Mouse (Mus musculus) hindlimb bud, embryonic 11.5 days (tissue): ENCODE data around the gene Canx.

Source experiments
- DNase-seq: peaks from one replicate; pipeline ENCODE4 v3.0.0-alpha.2; 2012; ENCODE audit warnings: low read depth, low spot score; ENCODE audit errors: extremely low spot score

Canx gene

DNA sequence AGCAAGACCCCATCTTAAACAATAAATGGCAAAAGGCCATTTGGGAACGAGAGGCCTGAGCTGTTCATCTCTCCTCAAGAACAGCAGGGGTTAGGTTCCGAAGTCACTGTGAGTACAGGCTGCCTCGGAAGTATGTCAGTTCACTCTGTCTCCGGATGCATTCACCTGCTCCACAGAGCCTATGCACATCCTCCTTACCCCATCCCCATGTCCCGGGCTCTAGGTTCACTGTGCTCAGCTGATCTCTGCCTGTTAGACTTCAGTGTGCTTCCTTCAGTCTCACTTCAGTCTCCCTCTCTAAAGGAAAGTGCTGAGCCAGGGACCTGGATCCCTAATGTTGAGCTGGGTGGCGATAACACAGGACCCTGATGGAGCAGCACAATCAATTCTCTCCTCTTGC is 47.8 kb downstream of the Canx start:
- no peak for DNase-seq

DNA sequence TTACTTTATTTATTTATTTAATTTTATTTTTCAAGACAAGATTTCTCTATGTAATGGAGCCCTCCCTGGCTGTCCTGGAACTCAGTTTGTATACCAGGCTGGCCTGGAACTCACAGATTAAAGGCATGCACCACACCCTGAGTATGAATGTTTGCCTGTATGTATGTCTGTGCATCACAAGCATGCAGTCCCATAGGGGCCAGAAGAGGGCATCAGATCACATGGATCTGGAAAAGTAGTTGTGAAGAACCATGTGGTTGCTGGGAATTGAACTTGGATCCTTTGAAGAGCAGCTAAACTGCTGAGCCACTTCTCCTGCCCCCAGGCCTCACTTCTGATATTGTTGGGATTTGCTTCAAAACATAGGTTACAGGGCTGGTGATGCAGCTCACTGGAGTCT is 48.4 kb downstream of the Canx start:
- no peak for DNase-seq

DNA sequence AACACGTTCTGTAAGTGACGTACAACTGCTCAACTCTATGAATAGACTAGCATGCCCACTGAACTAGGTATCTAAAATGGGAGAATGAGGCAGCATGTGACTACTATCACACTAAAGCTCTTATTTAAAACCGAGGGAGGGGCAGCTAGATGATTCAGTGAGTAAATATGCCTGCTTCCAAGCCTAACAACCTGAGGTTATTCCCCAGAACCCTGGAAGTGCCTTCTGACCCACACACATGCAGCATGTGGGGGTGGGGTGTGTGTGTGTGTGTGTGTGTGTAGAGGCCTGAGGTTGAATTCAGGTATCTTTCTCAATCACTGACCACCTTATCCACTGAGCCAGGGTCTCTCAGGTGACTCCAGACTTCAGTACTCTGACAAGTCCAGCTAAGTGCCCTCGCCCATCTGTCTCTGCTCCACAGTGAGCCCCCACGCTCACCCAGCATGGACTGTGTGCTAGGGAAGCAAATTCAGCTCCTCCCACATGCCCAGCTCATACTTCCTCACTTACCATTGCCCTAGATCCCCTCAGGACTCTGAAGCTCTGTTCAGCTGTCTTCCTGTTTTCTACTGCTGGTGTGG is 49.8 kb downstream of the Canx start:
- DNase-seq: no peak

DNA sequence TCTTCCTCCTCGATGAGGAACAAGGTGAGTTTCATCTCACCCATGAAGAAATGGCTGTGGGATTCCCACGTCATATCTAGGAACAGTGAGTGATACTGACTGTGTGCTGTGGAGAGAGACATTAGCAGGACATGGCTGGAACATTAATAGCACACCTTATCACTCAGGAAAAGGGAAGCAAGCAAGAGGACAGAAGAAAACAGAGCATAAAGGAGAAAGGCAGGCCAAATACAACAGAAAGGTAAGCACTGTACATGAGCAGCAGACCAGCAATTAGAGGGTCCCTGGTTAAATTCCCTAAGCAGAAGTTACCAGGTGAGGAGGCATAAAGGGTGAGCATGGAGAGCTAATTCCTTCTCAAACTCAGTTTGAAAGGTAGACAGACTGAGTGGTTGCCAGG is 50.4 kb downstream of the Canx start:
- no peak for DNase-seq

DNA sequence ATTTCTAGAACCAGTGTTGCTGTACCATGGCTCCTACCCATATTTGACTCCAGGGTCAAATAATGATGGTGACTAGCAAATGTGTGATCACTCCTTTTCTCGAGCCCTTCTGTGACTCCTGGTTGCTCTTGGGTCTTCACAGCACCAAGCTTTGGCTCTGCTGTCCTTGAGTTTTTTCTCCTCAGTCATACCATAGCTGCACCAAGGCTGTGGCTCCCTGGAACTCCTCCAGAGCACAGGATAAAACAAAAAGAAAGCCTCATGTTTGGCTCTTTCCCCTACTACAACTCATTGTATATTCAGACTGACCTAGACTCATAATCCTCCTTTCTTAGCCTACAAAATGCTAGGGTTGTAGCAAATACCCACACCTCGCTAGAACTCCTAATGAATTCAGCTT is 52.7 kb downstream of the Canx start:
- no peak for DNase-seq

DNA sequence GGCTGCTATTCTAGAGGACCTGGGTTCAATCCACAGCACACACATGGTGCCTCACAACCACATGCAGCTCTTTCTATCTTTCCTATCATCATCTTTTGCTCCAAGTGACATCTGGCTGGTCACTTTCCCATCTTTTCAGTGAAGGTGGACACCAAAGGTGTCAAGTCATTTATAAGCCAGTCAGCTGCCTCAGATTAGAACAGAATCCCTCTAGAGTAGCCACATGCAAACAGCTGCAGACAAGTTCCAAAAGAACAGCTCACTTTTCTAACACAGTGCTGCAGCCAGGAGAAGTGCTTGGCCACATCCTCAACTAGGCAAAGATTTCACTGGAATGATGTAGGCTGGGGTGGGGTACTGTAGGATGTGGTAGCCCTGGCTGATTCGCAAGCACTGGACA is 55.6 kb downstream of the Canx start:
- DNase-seq: no peak

DNA sequence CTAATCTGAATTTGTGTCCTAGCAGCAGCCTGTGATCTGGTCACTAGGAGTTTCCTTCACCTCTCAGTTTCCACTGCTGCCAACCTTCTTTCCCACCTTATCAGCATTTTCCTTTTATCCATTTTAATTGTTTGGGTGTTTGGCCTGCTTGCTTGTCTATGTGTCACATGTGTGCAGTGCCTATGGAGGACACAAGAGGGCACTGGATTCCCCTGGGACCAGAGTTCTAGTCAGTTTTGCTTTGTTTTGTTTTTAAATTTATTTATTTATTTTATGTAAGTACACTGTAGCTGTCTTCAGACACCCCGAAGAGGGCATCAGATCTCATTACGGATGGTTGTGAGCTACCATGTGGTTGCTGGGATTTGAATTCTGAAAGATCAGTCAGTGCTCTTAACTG is 56.3 kb downstream of the Canx start:
- no peak for DNase-seq

DNA sequence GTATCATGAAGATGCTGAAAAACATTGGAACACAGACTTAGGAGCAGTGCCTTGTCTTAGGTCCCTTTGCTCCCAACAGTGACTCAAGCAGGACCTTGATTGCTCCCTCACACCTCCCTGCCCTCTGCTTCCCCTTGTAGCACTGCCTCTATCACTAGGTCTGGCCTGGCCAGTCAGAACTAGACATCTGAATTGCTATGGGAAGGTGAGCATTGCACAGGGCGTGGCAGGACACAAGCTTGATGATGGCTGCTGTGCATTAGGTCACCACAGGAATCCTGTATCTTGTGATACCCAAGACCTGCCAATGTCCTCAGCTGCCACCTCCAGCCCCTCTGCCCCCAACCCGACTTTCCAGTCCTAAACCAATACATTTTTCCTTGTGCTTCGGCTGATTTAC is 58.5 kb downstream of the Canx start:
- DNase-seq: no peak

DNA sequence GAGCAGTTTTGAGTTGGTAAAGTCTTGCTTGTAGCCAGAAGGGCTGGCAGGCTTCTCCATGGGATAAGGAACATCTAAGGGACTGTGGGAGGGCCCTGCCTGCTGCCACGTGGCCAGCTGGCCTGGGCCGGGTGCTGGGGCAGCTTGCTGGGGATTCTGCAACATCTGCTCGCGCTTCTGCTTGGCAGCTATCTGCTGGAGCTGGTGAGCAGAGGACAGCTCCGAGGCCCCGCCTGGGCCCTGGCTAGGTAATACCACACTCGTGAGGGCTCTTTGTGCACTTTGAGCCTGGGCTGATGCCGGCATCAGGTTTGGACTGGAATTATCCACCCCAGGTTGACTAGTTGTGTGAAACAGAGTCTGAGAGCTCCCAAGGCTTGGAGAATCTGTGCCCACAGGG is 59.5 kb downstream of the Canx start:
- DNase-seq: no peak

DNA sequence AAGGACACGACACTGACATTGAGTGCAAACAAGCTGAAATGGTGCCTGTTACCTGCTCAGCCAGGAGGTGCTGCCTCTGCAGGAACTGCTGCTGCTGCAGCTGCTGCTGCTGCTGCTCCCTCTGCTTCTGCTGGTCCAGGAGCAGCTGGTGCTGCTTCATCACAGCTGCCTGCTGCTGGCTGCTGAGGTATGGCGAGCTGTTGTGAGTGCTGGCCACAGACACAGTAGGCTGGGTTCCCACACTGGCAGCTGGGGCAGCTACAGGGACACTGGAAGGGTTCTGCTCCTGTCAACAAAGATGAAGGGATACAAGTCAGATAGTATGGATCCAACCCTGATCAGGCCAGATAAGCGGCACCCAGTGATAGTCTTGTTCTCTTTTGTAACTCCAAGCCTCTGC is 62.3 kb downstream of the Canx start:
- DNase-seq: no peak

DNA sequence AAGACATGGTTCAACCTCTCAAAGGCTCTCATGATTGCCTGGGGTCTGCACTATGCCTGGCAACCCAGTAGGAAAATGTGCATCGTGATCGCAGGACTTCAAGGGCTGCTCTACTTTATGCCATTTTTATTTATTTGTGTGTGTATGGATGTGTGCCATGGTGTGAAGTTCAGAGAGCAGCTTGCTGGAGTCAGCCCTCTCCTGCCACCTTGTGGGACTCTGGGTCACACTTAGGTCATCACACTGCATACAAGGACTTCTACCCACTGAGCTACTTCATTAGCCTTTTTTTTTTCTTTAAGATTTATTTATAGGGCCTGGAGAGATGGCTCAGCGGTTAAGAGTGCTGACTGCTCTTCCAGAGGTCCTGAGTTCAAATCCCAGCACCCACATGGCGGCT is 63.5 kb downstream of the Canx start:
- no peak for DNase-seq

DNA sequence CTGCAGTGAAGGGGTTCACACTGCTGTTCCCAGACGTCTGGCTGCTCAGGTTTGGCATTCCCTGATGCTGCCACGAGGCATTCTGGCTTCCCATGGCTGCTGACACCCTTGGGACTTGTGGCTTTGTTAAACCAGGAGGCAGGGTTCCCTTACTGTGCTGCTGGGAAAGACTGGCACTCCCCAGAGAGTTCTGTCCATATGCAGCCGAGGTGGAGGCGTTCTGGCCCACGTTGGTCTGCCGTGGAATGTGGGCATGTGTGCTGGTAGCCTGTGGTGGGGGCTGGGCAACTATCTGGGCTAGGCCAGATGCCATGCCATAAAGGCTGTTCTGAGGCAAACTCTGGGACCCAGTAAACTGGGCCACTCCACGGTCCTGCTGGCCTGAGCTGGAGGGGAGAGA is 67.2 kb downstream of the Canx start:
- no peak for DNase-seq

DNA sequence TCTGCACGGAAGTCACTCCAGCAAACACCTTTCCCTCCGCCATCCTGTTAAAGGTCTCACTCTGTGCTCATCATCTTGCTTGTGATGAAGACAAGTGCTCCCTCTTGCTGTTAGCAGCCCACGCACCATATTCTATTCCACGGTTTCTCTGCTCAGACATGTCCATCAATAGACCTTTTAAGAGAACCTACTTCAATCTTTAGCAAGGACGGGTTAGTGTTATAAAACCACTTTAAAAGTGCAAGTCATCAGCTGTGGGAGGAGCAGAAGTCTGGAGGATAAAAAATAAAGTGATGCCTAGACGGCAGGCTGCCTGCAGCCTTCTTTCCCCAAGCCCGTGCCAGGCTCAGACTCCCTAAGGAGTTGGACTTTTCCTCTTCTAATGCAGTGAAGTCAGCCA is 68.9 kb downstream of the Canx start:
- no peak for DNase-seq

DNA sequence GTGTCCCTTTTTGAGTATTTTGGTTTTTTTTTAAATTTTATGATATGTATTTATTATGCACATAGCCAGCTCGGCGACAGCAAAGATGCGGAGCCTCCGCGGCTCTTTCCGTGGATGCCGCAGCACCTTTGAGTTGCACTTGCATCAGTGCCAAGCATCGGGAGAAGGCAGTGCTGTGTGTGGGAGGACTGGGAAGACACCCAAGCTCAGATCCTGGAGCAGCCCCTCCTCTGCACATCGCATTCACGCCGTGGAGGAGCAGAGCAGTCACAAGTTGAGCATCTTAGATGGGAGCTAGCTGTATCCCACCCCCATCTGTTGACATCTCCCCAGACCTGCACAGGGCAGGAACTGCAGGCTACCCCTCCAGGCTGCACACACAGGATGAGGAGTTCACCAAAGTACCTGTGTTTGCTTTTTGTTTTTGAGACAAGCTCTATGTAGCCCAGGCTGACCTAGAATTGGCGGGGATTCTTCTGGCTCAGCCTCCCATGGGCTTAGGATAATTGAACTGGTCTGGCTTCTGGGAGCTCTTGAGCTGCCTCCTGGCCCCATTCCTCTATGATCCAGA is 71.4 kb downstream of the Canx start:
- DNase-seq: no peak

DNA sequence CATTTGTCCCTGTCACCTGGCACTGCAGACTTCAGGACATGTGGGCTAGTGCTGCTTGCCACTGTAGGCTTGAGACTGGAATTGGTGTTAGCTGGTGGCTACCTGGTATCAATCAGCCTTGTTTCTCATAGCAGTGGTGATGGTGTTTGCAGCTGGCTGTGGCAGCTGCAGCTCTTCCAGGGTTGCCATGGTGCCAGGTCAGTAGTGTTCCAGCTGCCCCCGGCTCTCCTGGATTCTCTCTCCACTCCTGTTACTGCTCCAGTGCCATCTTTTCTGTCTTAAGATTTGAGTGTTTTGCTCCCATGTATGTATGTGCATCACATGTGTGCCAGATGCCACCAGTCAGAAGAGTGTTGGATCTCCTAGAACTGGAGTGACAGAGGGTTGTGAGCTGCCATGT is 72.1 kb downstream of the Canx start:
- no peak for DNase-seq

DNA sequence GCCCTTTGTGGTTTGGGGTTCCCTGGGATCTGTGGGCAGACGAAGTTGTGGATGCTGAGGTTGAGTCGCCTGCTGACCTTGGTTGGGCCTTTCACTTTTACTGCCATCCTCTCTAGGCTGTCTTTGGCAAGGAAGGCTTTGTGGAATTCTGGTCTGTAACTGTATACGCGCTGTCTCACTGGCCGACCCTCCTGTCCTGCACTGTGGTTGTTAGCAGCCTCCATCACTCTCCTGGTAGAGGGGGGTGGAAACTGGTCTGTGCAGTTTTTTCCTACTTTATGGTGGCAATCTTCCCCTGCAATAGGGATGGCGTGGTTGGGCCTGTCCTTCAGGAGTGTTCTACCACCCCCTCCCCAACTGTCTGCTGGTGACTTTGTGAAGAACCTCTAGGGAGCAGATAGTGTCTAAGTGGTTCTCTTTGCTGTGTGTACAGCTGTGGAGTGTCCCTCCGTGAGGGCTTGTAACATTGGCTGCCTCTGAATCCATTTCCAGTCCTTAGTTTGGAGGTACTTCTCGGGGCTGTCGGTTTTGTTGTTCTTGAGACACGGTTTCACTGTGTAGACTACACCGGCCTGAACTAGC is 72.7 kb downstream of the Canx start:
- DNase-seq: no peak

DNA sequence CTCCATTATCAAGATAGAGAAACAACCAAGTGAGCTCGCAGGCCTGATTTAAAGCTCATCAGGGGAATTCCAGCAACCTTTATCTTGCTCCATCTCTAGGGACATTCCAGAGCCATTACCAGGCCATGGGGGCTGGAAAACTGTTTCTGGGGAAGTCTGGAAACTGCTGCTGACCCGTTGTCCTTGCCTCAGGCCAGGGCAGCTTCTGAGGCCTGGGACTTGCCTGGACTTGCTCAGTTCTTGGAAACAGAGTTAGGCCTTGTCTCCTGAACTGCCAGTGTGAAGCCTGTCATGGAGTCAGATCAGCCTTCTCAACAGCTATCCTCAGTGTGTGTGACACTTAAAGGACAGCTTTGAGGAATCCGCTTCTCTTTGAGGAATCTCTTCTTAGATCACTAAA is 73.3 kb downstream of the Canx start:
- DNase-seq: no peak

DNA sequence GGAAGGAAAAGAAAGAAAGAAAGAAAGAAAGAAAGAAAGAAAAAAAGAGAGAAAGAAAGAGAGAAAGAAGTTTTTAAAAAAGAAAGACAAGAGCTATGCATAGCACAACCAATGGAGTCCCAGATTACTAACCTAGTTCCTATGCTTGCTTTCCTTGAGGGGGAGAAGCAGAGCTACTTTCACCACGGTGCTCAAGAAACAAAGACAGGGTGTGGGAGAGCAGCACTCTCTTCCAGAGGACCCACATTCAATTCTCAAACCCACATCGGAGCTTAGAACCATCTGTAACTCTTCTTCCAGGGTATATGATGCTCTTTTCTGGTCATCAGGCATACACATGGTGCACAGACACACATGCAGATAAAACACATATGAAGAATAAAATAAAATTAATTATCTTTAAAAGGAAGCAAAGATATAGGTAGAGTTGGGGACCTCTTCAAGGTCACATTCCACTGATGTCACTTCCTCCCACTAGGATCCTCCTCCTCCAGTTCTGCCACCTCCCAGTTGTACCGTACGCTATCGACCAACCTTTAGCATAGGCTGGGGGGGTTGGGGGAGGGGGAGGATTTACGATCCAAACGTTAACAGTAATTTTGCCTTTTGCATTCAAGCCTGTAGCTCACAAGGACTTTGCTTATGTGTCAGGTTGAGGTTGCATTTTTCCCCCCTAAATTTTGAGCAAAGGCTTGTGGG is 76.9 kb downstream of the Canx start:
- no peak for DNase-seq

DNA sequence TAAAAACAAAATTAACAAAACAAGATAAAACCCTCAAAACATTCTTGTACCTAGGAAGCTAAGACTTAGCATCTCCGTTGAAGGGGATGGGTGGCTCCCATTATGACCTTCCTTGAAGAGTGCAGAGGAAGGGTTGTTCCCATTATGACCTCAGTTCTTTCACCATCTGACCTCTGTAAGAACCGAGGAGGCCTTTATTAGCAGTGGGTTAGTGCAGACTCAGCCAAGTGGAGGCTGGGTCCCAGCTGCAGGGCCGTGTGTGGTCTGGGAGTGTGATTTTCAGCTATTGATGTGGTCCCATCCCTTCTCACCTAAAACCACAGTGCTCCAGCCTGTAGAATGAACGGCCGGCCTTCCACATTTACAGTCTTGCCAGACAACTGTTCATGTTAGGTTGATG is 80.2 kb downstream of the Canx start:
- DNase-seq: no peak
